12 mouse cellular contexts compared by ENCODE assay signal in the genomic region with DNA sequence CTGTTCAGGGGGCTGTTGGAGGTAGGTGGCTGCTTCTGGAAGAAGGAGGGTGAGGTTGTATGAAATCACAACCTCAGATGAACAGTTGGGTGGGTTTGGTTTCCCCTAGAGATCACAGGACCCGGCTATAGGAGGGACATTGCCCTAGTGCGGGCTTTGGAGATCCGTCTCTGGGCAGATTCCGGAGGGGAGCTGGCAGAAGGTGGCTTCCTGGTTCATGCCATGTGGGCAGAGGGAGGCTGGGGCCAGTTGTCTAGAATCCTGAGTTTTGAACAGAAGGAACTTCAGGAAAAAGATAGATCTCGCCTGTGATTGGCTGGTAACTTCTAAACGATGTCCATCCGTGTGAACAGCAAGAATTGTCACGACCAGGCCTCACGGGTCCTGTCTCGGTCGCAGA. TPM values are rescaled to one million over a fixed set of nuclear protein-coding genes. Genes with fewer than 3 reads are reported as not detected.
A peak's percentile ranks its signal among the peaks of the same experiment; 100 is the strongest.
DNase-seq lines count a peak whose midpoint lies in the region; ATAC-seq lines count a peak whose summit lies in the region.
"Had no signal": no experiment of that assay in that cellular context is flagged by ENCODE, and none has a peak within 500 bp of the region (broad histone marks: within the 10 kb centered on the region; RNA-seq: fewer than 3 reads in every experiment).

No protein-coding gene starts in this region.

- no peak for ATAC-seq in embryonic facial prominence, embryonic 14.5 days (ENCODE audit: low read depth)
- ATAC-seq in hindbrain, embryonic 14.5 days (ENCODE audit: low FRiP score): no peak
- ATAC-seq in midbrain, embryonic 12.5 days (ENCODE audit: low FRiP score, low read depth): no peak

- peaks cover 65% of the 10 kb centered on the region for H3K36me3 ChIP-seq in embryonic facial prominence, embryonic 10.5 days (replicated peaks)
- peaks cover 27% of the 10 kb centered on the region; the same call in 1 of the 2 replicates for H3K36me3 ChIP-seq in embryonic facial prominence, embryonic 14.5 days (ENCODE audit: control insufficient read depth, insufficient read depth, low read length)
- peaks cover 20% of the 10 kb centered on the region for H3K36me3 ChIP-seq in hindbrain, embryonic 14.5 days (replicated peaks; ENCODE audit: control insufficient read depth, insufficient read depth)
- peaks cover 33% of the 10 kb centered on the region; the same call in 1 of the 2 replicates for H3K36me3 ChIP-seq in midbrain, embryonic 12.5 days
- H3K36me3 ChIP-seq: heart, embryonic 15.5 days had no signal

- DNase-seq in embryonic facial prominence, embryonic 10.5 days (ENCODE audit: low spot score): no peak
- no peak for DNase-seq in embryonic facial prominence, embryonic 14.5 days (ENCODE audit: low spot score)
- no peak for DNase-seq in hindbrain, embryonic 14.5 days (ENCODE audit: low spot score)
- no peak for DNase-seq in urinary bladder, postnatal 4 days (ENCODE audit: low spot score in 2 of 2)
- no peak for DNase-seq in embryo, embryonic 9.5 days (ENCODE audit: extremely low spot score)
- no peak for DNase-seq in lung, postnatal 14 days
- no peak for DNase-seq in urinary bladder, postnatal 25 days (ENCODE audit: low spot score)
- DNase-seq: kidney, postnatal 4 days; liver; lung, postnatal 4 days had no signal

- H3K27ac ChIP-seq in embryonic facial prominence, embryonic 10.5 days (replicated peaks): peak overlapping the region; percentile 100
- peak overlapping the region; percentile 83; the same call in 1 of the 2 replicates for H3K27ac ChIP-seq in embryonic facial prominence, embryonic 14.5 days (replicated peaks; ENCODE audit: low read depth, low read length)
- H3K27ac ChIP-seq in hindbrain, embryonic 14.5 days: peak overlapping the region; percentile 100
- peak overlapping the region; percentile 99 for H3K27ac ChIP-seq in midbrain, embryonic 12.5 days (replicated peaks)
- H3K27ac ChIP-seq: heart, embryonic 15.5 days had no signal

- H3K9ac ChIP-seq in embryonic facial prominence, embryonic 14.5 days (ENCODE audit: low read depth, low read length): peak overlapping the region; percentile 98
- peak overlapping the region; percentile 100 for H3K9ac ChIP-seq in hindbrain, embryonic 14.5 days
- H3K9ac ChIP-seq in midbrain, embryonic 12.5 days (replicated peaks): peak overlapping the region; percentile 100
- H3K9ac ChIP-seq: heart, embryonic 15.5 days had no signal

- H3K4me2 ChIP-seq in embryonic facial prominence, embryonic 14.5 days (ENCODE audit: low read depth, low read length): peak overlapping the region; percentile 92
- peak overlapping the region; percentile 83 for H3K4me2 ChIP-seq in hindbrain, embryonic 14.5 days (replicated peaks)
- H3K4me2 ChIP-seq in midbrain, embryonic 12.5 days (replicated peaks): peak overlapping the region; percentile 94

- peaks cover 18% of the 10 kb centered on the region for H3K27me3 ChIP-seq in embryonic facial prominence, embryonic 10.5 days (replicated peaks; ENCODE audit: low read depth, poor library complexity, severe bottlenecking)
- no peaks in the 10 kb centered on the region for H3K27me3 ChIP-seq in embryonic facial prominence, embryonic 14.5 days (replicated peaks; ENCODE audit: control insufficient read depth, insufficient read depth, low read length)
- no peaks in the 10 kb centered on the region for H3K27me3 ChIP-seq in hindbrain, embryonic 14.5 days (ENCODE audit: control insufficient read depth, insufficient read depth, low read length)
- H3K27me3 ChIP-seq in midbrain, embryonic 12.5 days: no peaks in the 10 kb centered on the region

- WGBS in embryonic facial prominence, embryonic 10.5 days: 72% methylated on average over 11 of the region's 11 CpGs
- WGBS in embryonic facial prominence, embryonic 14.5 days: 75% methylated on average over 11 of the region's 11 CpGs
- WGBS in hindbrain, embryonic 14.5 days: 31% methylated on average over 11 of the region's 11 CpGs
- 33% methylated on average over 11 of the region's 11 CpGs for whole genome bisulfite sequencing in midbrain, embryonic 12.5 days

- peak overlapping the region; percentile 97 for H3K4me3 ChIP-seq in embryonic facial prominence, embryonic 10.5 days
- H3K4me3 ChIP-seq in embryonic facial prominence, embryonic 14.5 days (ENCODE audit: low read depth, low read length): peak overlapping the region; percentile 93
- peak overlapping the region; percentile 98 for H3K4me3 ChIP-seq in hindbrain, embryonic 14.5 days (replicated peaks; ENCODE audit: low read length)
- H3K4me3 ChIP-seq in midbrain, embryonic 12.5 days: peak overlapping the region; percentile 100
- H3K4me3 ChIP-seq: heart, embryonic 15.5 days had no signal

- H3K4me1 ChIP-seq in embryonic facial prominence, embryonic 10.5 days: peaks cover 83% of the 10 kb centered on the region
- H3K4me1 ChIP-seq in embryonic facial prominence, embryonic 14.5 days (ENCODE audit: control insufficient read depth, insufficient read depth, low read length): peaks cover 54% of the 10 kb centered on the region
- peaks cover 76% of the 10 kb centered on the region for H3K4me1 ChIP-seq in hindbrain, embryonic 14.5 days (replicated peaks; ENCODE audit: control insufficient read depth, insufficient read depth, low read length)
- H3K4me1 ChIP-seq in midbrain, embryonic 12.5 days: peaks cover 66% of the 10 kb centered on the region

- H3K9me3 ChIP-seq in embryonic facial prominence, embryonic 10.5 days: no peaks in the 10 kb centered on the region
- no peaks in the 10 kb centered on the region for H3K9me3 ChIP-seq in embryonic facial prominence, embryonic 14.5 days (ENCODE audit: control insufficient read depth, low read length)
- no peaks in the 10 kb centered on the region for H3K9me3 ChIP-seq in hindbrain, embryonic 14.5 days (ENCODE audit: control insufficient read depth, low read length)
- H3K9me3 ChIP-seq in midbrain, embryonic 12.5 days: no peaks in the 10 kb centered on the region
- H3K9me3 ChIP-seq: heart, embryonic 15.5 days had no signal

RNA-seq across cellular contexts. Expression of a gene that starts 3.0 kb away (rescaled TPM):
- 86.3 and 111 TPM in 2 replicates for polyA plus RNA-seq in embryonic facial prominence, embryonic 10.5 days (2016; fragmentation: Nextera tagmentation; extraction: Ambion mirVana)
- polyA plus RNA-seq in embryonic facial prominence, embryonic 14.5 days (2014; fragmentation: Nextera tagmentation; extraction: Ambion mirVana): 16.0 and 16.2 TPM in 2 replicates
- 59.6 and 60.2 TPM in 2 replicates for polyA plus RNA-seq in hindbrain, embryonic 14.5 days (2014; fragmentation: Nextera tagmentation; extraction: Ambion mirVana)
- 211 and 227 TPM in 2 replicates for polyA plus RNA-seq in midbrain, embryonic 12.5 days (2016; fragmentation: Nextera tagmentation; extraction: Ambion mirVana)

RNA-seq across cellular contexts. Expression of a gene that starts 33.7 kb away (rescaled TPM):
- polyA plus RNA-seq in embryonic facial prominence, embryonic 10.5 days (2016; fragmentation: Nextera tagmentation; extraction: Ambion mirVana): not detected in 2 replicates
- polyA plus RNA-seq in embryonic facial prominence, embryonic 14.5 days (2014; fragmentation: Nextera tagmentation; extraction: Ambion mirVana): not detected in 2 replicates
- 0.67 TPM in 1 of 2 replicates, not detected in the other for polyA plus RNA-seq in hindbrain, embryonic 14.5 days (2014; fragmentation: Nextera tagmentation; extraction: Ambion mirVana)
- polyA plus RNA-seq in midbrain, embryonic 12.5 days (2016; fragmentation: Nextera tagmentation; extraction: Ambion mirVana): not detected in 2 replicates

RNA-seq across cellular contexts. Expression of a gene that starts 52.1 kb away (rescaled TPM):
- 14.5 and 16.0 TPM in 2 replicates for polyA plus RNA-seq in embryonic facial prominence, embryonic 10.5 days (2016; fragmentation: Nextera tagmentation; extraction: Ambion mirVana)
- 13.9 and 20.3 TPM in 2 replicates for polyA plus RNA-seq in embryonic facial prominence, embryonic 14.5 days (2014; fragmentation: Nextera tagmentation; extraction: Ambion mirVana)
- 19.1 and 20.3 TPM in 2 replicates for polyA plus RNA-seq in hindbrain, embryonic 14.5 days (2014; fragmentation: Nextera tagmentation; extraction: Ambion mirVana)
- 24.2 and 26.2 TPM in 2 replicates for polyA plus RNA-seq in midbrain, embryonic 12.5 days (2016; fragmentation: Nextera tagmentation; extraction: Ambion mirVana)
